Mouse (Mus musculus) ovary, adult 18-20 months (tissue): ENCODE data around the gene Macc1.
"Not testable (repeated sequence)": the region's sequence is repeated elsewhere in the genome, so short reads cannot be mapped to it uniquely, and the experiment has no call there.

Experiments used
- DNase-seq: peaks from one replicate; pipeline ENCODE4 v3.0.0; 2022; ENCODE audit warnings: low spot score, mixed read lengths

Gene Macc1

GRCm38 (mm10) chr12:119313970-119314369, at the start of gene Macc1:
Macc1 (plus strand) TSS chr12:119314270.
- no peak for DNase-seq

DNA sequence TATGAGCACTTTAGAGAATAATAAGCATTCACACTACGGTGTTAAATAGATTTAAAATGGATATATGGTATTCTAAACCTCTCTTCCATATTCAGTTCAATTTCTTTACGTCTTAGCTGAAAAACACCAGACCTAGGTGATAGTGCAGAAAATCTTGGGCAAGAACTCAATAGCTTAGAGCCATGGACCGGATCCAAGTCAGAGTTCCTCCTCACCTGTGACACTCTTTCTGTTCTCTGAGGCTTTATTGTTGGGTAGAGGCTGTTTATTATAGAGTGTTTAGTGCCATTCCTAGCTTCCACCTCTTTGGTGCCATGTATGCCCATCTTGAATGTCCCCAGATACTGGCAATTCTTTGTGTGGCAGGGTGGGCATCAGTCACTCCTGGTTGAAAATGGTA, 49.6 kb upstream of the Macc1 start:
- DNase-seq, result no peak

DNA sequence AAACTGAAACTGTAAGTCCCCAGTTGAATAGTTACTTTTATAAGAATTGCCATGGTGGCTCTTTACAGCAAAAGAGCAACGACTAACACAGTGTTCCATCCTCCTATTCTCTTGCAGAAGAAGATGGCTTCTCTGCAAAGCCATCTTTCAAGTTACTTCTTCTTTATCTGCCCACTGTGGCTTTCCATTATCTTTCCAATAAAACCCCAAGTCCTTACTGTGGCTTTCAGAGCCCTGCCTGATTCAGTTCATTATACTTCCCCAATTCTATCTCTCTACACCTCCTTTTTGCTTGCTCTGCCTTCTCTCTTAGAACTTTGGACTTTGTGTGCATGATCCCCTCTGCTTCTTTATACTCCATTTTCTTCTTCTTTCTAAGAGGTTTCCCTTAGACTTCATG, 45.3 kb upstream of the Macc1 start:
- DNase-seq, result no peak

- DNase-seq, result no peak
Observed at GRCm38 (mm10) chr12:119270036-119270435, 44.0 kb upstream of the Macc1 start.

DNA sequence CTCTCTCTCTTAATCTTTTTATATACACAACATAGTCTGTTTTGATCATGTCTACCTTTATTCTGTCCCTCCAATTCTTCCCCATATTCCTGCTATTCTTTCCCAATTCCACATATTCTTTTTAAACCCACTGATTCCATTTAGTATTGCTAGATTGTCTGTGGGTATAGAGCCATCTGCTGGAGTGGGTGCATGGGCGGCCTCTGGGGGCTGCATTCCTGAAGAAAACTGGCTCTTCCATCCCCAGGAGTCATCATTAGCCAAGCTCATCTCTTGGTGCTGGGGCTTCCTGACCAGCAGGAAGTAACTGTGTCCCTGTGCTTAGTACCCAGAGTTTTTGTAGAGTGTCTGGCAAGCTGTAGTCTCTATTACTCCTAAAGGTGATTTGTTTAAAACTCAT, 42.1 kb upstream of the Macc1 start:
- DNase-seq, result no peak

DNA sequence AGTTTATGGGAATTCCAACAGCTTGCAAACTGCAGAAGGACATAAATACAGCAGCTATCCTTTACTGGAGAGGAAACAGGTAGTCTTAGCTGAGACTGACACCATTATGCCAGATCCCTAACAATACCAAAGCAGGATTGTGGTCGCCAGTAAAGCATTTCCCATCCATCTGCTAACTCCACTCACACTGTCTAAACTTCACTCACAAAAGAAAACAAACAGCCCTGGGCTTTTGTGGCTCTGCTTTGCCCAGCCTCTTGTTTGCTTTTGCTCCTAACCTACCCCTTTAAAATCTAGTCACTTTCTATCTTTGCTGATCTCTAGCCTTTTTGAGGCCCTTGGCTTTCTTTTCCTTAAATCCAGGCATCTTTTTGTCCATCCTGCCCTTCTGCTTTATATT, 40.5 kb upstream of the Macc1 start:
- DNase-seq, result no peak

DNA sequence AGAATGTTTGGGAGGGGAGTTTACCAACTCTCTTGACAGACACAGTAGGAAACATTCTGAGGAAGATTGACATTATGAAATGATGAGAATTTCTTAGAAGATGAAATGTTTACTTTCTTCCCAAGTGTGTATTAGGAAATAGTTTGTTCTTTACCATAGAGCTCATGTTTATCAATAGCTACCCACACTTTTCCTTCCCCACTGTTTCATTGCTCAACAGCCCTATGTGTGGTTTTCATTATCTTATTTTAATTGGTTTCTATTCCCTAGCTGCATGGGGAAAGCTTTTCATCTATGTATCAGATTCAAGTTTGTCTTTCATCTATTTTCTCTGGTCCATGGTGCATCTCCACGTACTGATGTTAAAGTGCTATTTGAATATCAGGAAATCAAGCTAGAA, 37.8 kb upstream of the Macc1 start:
- DNase-seq, result no peak

DNA sequence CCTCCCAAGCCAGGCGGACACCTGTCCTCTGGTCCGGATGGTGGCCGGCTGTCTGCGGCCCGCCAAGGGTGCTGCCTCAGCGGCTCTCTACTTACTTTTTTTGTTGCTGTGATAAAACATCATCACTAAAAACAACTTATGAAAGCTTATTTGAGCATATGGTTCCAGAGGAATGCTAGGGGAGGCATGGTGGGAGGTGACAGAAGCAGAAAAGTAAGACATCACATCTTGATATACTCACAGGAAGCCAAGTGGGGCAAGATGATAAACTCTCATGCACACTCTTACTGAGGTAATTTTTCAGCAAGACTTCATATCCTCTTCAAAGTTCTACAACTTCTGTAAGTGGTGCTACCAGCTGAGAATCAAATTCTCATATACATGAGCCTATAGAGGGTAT, 22.5 kb upstream of the Macc1 start:
- no peak for DNase-seq

DNA sequence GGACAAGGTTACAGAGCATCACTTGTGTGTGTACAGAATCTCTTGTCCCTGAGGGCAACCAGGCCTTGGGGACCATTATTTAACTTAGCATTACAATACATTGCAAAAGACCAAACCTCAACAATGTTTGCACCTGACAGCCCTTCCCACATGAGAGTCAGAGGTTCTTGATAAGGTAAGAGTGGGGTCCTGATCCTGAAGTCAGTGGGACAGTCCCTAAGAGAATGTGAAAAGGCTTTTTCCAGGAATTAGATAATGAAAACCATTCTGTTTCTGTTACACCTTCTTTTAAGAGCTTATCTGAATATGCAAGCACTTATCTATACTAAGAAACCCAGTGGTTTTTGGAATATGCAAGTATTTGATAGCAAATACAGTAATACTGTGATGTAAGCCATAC, 10.5 kb upstream of the Macc1 start:
- no peak for DNase-seq

- no peak for DNase-seq
Observed at GRCm38 (mm10) chr12:119313014-119313763, 881 bp upstream of the Macc1 start.

DNA sequence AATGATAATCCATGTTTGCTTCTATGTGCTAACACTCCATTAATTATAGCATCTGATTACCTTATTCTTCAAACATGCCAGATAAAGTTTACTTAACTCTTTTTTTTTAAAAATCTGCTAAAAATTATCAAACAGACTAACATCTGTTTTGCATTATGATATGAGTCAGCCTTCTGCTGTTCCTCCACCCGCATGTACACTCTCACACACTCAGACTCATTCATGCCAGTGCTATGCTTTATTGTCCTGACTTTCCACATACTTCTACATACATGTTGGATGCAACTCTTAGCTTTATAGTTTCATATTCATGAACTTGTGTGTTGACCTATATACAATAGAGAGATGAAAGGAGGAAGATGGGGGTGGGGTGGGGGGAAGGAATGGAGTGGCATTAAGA, 4.7 kb downstream of the Macc1 start:
- no peak for DNase-seq

DNA sequence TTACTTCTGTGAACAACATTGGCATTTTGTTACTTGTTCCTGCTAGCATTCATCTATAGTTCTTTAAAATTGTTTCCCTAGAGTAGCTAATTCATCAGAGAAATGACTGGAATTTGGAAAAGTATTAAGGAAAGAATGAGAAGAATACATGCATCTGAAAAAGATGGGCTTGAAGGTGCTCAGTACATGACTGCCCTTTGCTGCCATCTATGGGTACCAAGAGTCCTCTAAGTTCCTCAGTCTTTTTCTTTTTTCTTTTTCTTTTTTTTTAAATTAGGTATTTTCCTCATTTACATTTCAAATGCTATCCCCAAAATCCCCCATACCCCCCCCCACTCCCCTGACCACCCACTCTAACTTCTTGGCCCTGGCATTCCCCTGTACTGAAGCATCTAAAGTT, 11.3 kb downstream of the Macc1 start:
- no peak for DNase-seq

- no peak for DNase-seq
Observed at GRCm38 (mm10) chr12:119330644-119331043, 16.6 kb downstream of the Macc1 start.

DNA sequence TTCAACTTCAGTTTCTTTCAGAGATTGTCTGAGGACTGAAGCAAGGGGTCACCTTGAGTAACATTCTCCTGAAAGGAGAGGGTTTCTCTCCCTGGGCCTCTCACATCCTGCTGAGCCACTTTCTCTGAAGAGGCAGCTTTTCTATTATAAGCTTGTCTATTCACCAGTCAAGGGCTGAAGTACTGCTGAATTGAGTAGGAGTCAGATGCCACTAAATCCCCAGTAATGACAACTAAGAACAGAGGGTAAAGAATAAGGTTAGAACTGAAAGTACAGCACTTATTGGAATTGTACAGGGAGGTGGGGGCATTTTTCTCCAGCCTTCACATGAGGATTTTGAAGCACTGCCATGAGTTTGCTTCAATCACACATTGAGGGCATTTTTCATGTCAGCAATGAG, 19.3 kb downstream of the Macc1 start:
- DNase-seq, result no peak

- not testable (repeated sequence) for DNase-seq
Observed at GRCm38 (mm10) chr12:119352579-119352978, 38.5 kb downstream of the Macc1 start.

DNA sequence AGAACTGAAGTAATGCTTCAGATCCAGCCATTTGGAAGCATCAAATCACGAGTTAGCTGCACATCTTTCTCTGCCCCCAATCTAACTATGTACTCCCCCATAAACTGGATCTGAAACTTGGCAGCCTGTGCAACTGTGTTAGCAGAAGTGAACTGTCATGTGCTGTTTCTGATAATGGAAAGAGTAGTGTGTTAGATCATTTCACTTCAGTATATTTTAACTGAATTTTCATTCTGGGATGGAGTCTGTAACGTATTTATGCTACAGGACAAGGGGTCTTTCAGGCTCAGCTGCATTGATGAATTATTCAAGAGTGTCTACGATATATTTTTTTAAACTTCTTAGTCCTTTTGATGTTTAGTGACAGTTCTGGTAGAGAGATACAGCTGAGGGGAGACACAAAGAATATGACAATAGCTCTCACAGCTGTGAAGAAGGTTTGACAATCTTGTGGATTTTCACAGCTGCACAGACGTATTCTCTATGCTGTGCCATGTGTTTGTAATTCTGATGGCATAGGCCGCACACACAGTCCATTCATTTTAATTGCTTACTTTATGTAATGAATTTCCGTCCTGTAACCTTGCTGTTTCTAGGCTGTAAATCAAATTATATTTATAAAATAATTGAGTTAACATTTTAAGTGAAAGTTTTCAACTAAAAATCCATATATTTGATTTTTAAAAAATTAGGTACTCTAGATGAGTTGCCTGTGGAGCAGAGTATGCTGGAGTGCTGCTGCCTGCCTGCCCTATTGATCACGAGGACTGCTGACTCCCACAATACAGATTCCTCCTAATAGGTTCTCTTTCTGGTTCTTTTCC, 43.6 kb downstream of the Macc1 start:
- no peak for DNase-seq

DNA sequence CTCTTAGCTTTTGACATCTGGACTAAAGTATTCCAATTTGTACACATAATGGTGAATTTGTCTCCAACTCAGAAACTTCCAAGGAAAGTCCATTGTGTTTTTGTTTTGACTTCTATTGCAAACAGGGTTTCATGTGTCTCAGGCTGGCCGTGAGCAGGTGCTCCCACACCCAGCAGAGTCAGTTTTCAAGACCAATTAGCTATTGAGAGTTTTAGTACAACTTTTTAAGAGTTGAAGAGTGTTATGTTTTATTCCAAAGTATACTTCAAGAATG, 44.1 kb downstream of the Macc1 start:
- no peak for DNase-seq

DNA sequence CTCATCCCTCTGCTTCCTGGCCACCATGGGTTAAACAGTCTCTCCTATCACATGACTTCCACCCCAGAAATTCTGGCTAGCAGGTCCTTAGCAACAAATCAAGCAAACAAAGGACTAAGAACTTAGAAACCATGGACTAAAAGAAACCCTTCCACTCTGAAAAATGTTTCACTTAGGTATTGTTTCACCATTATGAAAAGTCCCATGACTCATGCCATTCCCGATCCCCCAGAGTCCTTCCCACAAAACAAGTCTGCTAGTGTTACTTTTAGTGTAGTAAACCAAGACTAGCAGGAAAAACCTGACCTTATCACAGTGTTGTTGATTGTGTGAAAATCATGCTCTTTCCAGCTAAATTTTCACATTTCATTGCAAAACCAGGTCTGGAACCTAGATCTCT, 51.0 kb downstream of the Macc1 start:
- DNase-seq, result no peak

DNA sequence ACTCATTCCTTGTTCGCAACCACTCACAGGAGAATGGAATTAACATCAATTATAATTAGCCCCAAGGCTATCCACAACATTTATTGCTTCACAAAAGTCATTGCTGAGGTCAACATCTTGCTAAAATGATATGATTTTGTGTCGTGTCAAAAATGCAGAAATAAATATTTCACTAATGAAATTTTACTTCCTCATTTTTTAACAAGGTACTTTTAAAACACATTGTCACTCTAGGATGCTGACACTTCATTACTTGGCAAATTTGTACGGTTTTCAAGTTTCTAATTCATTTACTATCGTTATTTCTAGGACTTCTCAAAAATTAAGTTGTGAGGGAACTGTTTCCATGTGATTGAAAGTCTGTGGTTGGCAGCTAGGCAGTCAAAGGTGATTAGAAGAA, 55.8 kb downstream of the Macc1 start:
- DNase-seq, result no peak

- no peak for DNase-seq
Observed at GRCm38 (mm10) chr12:119372359-119372758, 58.3 kb downstream of the Macc1 start.

- DNase-seq, result no peak
Observed at GRCm38 (mm10) chr12:119376879-119377278, 62.8 kb downstream of the Macc1 start.

DNA sequence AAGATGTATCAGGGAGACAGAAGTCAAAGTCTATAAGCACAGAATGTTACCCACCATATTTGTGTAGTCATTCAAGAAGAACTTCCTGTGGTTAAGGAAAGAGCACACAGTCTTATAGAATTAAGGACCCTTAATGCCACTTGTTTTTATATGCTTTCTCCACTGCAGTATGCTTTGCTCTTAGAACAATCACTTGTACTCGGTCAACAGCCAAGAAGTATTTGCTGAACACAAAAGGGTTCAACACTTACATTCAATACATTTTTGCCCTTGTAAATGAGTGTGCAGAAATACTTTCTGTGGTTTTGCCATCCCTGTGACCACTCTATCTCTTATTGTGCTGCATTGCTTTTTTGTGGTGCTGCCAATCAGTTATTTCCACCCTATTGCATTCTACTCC, 67.8 kb downstream of the Macc1 start:
- no peak for DNase-seq

- no peak for DNase-seq
Observed at GRCm38 (mm10) chr12:119386243-119386642, 72.2 kb downstream of the Macc1 start.

DNA sequence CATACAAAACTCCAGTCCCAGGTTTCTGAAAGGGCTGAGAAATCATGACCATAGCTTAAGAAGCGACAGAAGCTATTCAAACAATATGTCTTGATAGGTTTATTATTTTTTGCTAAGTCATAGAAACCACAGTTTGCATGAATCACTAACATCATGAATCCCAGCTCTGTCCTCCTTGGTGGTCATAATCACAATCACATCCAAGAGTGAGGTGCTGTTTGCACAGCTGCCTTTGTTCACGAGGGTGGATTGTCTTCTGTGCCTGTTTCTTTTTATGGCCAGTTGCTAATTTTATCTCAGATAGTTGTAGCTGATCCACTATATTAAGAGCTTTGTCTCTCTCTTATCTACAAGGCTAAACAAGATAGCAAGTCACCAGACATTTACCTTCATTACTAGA, 72.6 kb downstream of the Macc1 start:
- DNase-seq, result no peak
